Mouse (Mus musculus): ENCODE data around the gene Hist1h2ad.
A peak's percentile ranks its signal among the peaks of the same experiment; 100 is the strongest.
"Not testable (repeated sequence)": the region's sequence is repeated elsewhere in the genome, so short reads cannot be mapped to it uniquely, and the experiment has no call there.

The Hist1h2ad gene

GRCm38 (mm10) chr13:23573898-23574524, at the start of gene Hist1h2ad, which contains the start of gene Hist1h2bf:
Hist1h2ad (plus strand) TSS chr13:23574381.
Hist1h2bf (minus strand) TSS chr13:23574196.
- DNase-seq: peak; percentile 72 to 77

GRCm38 (mm10) chr13:23524654-23525053, 49.5 kb upstream of the Hist1h2ad start:
- DNase-seq: peak in 1 of 2 experiments; percentile 57

- DNase-seq: no peak
Measured at GRCm38 (mm10) chr13:23525901-23526300, 48.3 kb upstream of the Hist1h2ad start.

- DNase-seq: peak; percentile 73 to 84
Measured at GRCm38 (mm10) chr13:23526312-23526711, 47.9 kb upstream of the Hist1h2ad start.

- DNase-seq: no peak
Measured at GRCm38 (mm10) chr13:23529005-23529404, 45.2 kb upstream of the Hist1h2ad start.

GRCm38 (mm10) chr13:23529480-23530165, 44.6 kb upstream of the Hist1h2ad start:
- no peak for DNase-seq

- DNase-seq: peak; percentile 42 to 64
Measured at GRCm38 (mm10) chr13:23530181-23530900, 43.8 kb upstream of the Hist1h2ad start.

- peak; percentile 91 to 93 for DNase-seq
Measured at GRCm38 (mm10) chr13:23530901-23531875, 43.0 kb upstream of the Hist1h2ad start, which contains the start of gene Hist1h4h. Hist1h4h (plus strand) TSS chr13:23531050.

- DNase-seq: no peak
Measured at GRCm38 (mm10) chr13:23532262-23533075, 41.7 kb upstream of the Hist1h2ad start.

- DNase-seq: peak in 1 of 2 experiments; percentile 24
Measured at GRCm38 (mm10) chr13:23533560-23534367, 40.4 kb upstream of the Hist1h2ad start, which contains the start of gene Hist1h2af. Hist1h2af (plus strand) TSS chr13:23533906.

GRCm38 (mm10) chr13:23534368-23535131, 39.6 kb upstream of the Hist1h2ad start:
- no peak for DNase-seq

GRCm38 (mm10) chr13:23535137-23536075, 38.8 kb upstream of the Hist1h2ad start, which contains the start of gene Hist1h3g:
Hist1h3g (plus strand) TSS chr13:23535422.
- peak; percentile 64 to 78 for DNase-seq

GRCm38 (mm10) chr13:23536076-23536822, 37.9 kb upstream of the Hist1h2ad start:
- DNase-seq: no peak

GRCm38 (mm10) chr13:23537006-23537710, 37.0 kb upstream of the Hist1h2ad start:
- no peak for DNase-seq

- DNase-seq: no peak
Measured at GRCm38 (mm10) chr13:23538249-23538648, 35.9 kb upstream of the Hist1h2ad start.

- DNase-seq: not testable (repeated sequence)
Measured at GRCm38 (mm10) chr13:23539821-23540220, 34.4 kb upstream of the Hist1h2ad start.

- DNase-seq: no peak
Measured at GRCm38 (mm10) chr13:23541497-23541896, 32.7 kb upstream of the Hist1h2ad start.
